Mouse (Mus musculus) thymus, adult 2 months (tissue): ENCODE results near the gene Adprhl2.

Source experiments
- CTCF ChIP-seq: fragments of 200-500 bp; IDR thresholded peaks from 2 replicates; pipeline ENCODE4 v1.5.1; 2012; ENCODE audit warnings: mild to moderate bottlenecking, control low read depth, low read length, moderate library complexity, borderline replicate concordance; ENCODE audit not compliant: control insufficient read depth, poor library complexity, insufficient read depth; ENCODE audit errors: extremely low read depth
- POLR2A ChIP-seq: fragments of 200-500 bp; IDR thresholded peaks from 2 replicates; pipeline ENCODE4 v1.6.1; 2012; ENCODE audit warnings: mild to moderate bottlenecking, low read length, control low read depth, moderate library complexity; ENCODE audit not compliant: control insufficient read depth, poor library complexity, insufficient read depth; ENCODE audit errors: extremely low read depth

GRCm38 (mm10) chr4:126306058-126306457, 15.4 kb downstream of the Adprhl2 start:
- 0 out of 2 replicates have a peak, but pooled peaks have one; percentile 19 for TF ChIP-seq CTCF
- TF ChIP-seq POLR2A = no peak
